Mouse (Mus musculus): ENCODE data around the gene Nmnat3.

Nmnat3 gene

DNA sequence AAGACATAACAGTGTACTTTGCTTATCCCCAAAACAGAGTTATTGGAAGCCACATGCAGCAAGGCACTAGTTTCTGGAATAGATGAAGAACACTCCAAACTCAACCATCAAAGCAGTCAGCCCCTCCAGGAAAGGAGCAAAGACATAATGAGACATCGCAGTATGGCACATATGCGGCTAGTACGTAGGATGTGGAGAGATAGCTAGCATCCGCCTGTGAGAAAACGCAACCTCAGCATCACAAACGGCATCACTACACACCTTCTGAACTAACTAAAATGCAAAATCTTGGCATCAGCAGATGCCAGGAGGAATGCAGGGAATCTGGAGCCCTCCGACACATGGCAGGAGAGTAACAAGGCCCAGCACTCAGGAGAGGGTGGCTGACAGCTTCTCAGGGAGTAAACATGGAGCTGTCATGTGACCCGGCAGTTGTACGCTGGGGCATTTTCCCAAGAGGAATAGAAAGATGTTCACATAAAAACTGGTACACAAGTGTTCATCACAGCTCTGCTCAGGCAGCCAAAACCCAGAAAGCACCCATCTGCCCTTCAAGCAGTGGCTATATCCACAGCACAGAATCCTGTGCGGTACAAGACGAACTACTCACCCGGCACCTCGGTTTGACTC lies 80.2 kb downstream of the Nmnat3 start:
- no peak for DNase-seq

DNA sequence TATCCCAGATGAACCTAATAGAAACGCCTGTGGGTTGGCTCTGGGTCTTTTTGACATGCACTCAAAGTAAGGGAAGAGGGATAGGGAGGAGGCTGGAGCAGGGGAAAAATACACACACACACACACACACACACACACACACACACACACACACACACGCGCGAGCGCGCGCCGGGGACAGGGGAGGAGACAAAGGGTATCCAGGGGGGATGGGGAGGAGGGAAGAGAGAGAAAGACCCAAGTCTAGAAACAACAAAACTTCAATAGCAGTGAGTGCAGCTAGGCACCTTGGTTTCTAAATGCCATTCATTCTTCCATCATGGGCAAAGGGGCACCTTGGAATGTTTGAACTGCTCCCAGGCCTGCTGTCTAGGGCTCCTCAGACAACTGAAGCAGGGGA lies 82.5 kb downstream of the Nmnat3 start:
- no peak for DNase-seq

DNA sequence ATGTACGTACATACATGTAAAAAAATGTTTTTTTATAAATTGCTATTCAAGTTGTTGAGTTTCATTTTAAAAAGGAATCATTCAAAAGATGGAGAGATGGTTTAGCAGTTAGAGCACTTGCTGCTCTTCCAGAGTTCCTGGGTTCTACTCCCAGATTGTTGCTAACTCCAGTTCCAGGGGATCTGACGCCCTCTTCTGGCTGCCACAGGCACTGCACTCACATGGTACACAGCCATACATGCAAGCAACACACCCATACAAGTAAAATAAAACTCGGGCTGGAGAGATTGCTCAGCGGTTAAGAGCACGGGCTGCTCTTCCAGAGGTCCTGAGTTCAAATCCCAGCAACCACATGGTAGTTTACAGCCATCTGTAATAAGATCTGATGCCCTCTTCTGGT lies 86.1 kb downstream of the Nmnat3 start:
- DNase-seq, result no peak

DNA sequence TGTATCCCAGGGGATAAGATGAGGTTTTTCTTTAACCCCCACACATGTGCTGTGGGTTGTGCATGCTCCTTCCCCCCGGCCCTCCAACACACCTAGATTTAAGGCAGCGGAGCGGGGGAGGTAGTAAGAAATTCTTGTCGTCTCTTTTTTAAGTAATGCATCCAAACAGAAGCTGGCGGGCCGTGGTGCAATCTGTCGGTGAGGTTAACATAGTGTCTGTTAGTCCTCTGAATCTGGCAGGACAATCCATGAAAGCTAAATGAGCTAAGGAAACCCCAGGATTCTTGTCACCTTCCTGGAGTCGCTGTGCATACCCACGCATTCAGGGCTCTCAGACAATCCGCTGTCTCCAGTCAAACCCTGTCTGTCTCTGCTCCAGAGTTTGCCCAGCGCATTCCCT lies 87.7 kb downstream of the Nmnat3 start:
- DNase-seq, result no peak

DNA sequence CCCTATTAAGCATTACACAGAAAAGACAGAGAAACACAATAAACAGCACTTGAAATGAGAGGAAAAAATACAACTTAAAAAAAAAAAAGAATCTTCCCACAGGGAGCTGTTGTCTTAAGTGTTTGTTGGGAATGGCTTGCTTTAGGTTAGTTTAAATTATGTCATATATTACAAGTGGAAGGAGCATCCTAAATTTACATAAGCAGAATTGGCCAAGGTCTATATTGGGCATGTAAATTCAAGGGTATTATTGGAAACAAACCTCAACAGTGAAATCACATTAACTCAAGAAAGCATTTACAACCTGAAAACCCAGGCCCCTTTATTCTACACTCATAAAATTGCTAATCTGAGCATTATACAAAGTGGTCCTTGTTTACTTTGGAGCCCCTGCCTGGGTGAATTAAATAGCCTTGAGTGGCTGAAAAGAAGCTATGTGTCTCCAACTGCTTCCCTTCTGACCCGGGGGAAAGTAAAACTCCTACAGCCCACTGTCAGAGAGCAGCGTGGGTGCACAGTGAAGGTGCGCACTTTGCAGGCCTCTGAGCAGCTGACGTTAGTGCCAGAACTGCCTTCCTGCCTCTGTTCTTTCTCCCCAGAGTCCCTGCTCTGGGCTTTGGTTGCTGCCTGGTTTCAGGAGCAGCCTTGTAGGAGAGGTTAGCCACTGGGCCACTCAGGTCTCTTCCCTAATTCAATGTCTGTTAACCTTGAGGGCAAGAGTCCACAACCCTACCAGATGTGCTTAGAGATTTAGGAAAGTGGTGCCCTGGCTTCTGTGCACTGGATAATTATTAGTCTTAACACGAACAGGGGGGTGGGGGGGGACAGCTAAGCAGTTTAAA lies 88.3 kb downstream of the Nmnat3 start:
- DNase-seq, result no peak

DNA sequence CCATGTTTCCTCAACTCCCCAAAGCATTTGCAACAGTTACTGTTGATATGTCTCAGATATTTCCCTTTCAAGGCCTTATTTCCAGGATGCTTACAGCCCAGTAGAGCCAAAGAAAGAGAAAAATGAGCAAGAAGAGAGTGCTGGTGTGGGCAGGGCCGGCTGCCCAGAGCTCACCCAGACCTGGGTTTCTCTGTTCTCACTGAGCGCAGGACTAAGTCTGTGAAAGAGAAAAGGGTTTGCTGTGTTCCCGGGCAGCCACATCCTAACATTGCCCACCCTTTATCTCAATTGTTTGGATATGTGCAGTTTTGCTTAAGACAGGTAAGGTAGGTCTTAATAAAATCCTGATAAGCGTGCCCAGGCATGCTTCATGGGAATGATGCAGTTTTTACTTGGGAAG lies 92.5 kb downstream of the Nmnat3 start:
- no peak for DNase-seq

DNA sequence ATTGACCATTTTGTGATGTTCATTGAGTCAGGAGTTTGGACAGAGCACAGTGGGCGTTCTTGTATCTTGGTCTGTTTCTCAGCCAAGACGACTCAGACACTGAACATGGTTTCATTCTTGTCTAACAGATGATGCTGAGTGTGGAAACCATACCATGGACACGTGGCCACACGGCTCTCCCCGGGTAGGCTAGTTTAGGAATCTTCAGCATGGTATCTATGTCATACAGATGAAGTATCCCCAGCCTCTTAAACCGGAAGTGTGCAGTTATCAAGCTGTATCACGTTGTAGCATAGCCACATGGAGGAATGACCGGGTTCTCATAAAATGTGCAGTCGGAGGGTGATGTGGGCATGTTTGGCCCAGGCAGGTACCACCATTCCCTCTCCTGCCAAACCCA lies 93.4 kb downstream of the Nmnat3 start:
- no peak for DNase-seq

DNA sequence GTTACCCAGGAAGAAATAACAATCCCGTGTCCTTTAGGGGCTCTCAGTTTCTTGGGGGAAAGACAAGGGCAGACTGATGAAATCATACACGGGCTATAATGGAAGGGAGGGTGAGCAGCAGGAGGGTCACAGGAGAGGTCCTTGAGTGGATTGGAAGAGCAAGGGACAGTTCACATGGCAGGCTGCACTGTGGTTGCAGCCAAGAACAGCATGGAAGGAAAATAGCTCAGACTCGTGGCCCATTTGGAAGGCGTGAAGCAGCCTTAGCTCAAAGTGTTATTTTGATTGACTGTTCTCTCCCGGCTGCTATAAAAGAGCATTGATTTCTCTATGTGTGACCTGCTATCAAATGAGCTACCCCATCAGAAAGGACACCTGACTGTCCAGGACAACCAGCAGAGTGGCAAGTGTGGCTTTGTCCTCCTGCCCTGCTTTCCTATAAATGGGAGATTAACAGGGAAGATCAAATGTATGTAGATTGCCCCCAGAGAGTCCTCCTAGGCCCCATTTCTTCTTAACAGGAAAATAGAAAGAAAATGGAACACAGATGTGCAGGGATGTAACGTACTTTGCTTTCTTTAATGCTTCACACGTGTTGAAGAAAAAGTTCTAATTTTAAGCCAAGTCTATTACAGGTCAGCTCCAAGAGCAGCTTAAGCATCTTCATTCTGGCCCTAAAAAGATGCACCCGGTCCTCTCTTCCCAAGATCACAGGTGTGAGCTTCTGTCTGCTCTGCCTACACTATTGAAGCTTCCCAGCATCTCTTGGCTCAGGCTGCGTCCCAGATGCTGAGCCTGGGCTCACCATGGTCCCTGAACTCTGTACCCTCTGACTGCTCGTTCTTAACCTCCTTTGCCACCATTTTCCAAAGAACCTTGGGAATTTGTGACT lies 100.8 kb downstream of the Nmnat3 start:
- no peak for DNase-seq

DNA sequence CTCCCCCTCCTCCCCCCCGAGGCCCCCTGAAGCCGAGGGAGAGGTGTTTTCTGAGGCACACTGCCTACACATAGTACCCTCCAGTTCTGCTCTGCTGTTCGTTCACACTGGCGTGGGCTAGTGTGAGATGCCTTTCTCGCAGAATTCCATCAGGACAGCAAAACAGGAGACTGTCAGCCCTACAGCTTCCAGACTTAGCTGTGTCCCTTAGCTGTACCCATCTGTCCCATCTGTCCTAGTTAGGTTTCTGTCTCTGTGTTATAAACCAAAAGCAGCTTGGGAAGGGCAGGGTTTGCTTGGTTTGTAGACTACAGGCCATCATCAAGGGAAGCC lies 101.4 kb downstream of the Nmnat3 start:
- no peak for DNase-seq

DNA sequence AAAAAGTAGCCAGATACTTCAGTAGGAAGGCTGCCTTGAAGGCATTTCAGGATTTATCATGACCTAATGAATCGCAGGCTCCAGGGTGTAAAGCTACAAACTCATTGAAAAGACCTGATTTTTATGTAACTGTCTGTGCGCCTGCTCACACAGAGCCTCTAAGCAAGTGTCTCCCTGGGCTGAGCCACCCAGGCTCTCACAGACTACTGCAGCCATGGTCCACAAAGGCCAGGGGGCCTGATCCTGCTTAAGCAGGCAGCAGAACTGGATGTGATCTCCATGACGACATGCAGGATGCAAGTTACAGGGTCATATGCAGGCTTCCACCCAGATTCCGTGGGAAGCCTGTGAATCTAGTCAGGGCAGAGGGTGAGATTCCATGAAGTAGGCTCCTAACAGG lies 106.3 kb downstream of the Nmnat3 start:
- no peak for DNase-seq

DNA sequence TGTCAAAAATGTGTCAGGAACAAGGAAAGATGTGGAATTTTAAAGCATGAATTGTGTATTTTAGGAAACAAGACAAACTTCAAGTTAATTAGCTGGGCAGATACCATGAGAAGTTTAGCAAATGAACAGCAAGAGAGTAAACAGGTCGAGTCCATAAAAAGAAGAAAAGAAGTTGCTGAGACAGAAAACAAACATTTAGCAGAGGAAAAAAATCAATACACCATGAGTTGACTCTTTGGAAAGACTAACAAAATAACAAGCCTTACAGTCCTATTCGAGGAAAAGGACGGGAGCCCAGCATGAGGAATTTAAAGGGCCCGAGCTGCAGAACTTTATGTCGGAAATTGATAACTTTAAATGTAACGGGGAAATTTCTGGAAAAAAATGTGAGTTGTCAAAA lies 110.0 kb downstream of the Nmnat3 start:
- DNase-seq, result no peak

DNA sequence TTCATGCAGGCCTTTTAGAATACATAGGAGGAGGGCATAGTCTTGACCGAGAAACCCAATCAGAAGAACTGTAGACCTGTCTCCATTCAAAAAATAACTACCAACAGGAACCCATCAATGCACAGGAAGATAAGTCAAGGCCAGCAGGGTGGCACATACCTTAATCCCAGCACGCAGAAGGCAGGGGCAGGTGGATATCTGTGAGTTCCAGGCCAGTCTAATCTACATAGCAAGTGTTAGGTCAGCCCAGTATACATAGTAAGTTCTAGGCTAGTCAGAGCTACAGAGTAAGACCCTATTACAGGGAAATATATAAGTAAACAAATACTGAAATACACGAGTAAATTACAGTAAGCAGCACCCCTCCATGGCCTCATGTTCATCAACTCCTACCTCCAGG lies 110.6 kb downstream of the Nmnat3 start:
- DNase-seq, result no peak

DNA sequence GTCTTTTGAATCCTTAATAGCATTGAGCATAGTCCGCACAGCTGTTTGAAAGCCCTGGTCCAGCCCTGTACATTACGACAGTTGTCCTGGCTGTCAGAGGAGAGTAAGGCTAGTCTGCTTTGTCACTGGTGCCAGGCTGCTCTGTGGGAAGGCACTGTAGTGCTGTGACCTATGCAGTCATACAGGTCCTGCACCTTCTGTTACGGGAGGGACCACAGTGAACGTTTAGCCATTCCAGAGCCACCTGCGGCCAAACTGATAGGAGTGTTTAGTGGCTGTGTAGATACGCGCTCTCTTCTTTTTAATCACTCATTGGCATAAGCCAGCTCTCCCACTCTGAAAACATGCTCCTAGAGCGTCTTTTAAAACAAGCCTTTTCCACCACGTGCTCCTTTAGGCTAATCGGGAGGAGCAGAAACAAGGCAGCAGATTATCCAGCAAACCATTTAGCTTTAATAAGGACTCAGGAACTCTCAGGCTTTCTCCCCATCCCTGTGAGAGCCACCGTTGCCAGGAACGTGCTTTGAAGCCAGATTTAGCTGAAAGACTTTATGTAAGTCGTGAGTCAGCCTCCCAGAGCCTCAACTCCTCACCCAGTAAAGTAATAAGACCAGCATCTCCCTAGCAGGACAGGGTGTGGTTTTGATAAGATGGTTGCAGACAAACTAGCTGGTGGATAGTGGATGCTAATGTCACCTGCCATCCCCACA lies 113.1 kb downstream of the Nmnat3 start:
- no peak for DNase-seq

DNA sequence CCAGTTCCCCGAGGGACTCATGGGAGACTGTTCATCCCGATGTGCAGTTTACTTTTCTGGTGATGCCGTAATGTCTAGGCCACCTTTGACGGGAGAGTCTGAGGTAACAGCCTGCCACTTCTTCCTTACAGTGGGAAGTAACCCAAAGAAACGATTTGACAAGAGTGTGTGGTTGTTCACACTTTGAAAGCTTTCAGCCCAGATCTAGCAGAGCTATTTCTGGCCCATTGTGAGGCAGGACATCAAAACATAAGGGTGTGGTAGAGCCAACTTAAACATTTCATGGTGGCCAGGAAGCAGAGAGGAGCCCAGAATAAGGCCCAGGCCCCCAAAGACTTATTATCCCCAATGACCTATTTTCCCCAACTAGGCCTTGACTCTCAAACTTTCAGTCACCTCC lies 114.4 kb downstream of the Nmnat3 start:
- DNase-seq, result no peak

DNA sequence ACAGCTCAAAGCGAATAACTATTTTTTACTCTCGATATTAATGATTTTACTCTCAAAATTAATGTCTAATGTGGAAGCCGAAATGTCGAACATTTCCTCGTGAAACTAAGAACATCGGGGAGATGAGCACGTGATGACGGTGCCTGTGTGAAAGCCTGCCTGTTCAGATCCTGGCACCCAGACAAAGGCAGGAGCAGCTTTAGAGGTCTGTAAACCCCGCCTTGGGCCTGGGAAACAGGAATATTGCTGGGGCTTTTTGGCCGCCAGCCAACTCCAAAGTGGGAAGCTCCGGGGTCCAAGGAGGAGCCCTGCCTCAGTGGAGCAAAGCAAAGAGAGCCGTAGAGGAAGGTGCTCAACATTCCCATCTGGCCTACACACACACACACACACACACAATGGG lies 120.5 kb downstream of the Nmnat3 start:
- DNase-seq, result no peak

DNA sequence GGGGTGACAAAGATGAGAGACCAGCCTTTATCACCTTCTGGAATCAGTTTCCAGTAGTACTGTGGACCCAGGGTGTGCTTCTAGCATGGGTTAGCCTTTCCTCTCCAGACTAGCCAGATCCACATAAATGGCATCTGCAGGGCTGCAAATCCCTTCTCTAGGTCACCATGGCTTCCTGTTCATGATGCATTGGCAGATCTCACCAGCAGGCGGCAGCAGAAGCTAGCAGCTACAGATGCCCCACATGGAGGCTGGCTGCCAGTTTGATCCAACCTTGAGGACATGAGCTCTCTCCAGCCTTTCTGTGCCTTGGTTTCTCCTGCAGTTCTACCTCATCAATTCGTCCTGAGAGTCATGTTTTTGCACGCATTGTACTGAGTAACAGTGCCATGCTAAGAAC lies 121.9 kb downstream of the Nmnat3 start:
- DNase-seq, result peak; percentile 79

DNA sequence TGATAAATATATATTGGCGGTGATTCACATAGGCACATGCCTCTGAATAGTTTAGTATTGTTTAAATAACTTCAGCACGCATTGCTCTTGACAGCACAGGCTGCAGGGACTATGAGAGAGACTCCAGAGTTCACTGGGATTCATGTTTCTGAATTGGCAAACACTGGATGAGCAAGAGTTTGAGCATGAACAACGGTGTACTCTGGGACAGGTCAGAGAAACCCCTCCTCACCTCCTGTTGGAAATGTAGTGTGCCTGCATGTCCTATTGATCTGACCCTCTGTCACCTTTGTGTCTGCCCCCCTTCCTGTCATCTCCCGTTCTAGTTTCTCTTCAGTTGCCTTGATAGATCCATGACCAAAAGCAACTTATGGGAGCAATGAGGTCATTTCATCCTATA lies 128.2 kb downstream of the Nmnat3 start:
- DNase-seq, result no peak

DNA sequence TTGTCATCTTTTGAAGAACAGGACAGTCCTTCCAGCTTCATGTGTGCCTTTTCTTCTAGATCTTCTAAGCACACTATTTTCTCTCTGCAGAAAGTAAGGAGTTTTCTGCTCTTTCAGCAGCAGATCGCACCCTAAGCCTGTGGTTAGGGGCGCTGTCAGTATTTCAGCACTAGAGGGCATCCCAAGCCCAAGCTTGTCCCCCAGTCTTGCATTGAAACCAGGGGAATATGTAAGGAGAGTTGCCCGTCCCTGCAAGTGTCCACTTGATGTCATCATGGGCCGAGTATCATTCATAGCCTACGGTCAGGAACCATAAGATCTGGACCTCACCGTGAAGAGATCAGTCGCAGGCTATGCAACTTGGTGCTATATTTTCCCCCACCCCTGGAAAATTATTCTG lies 130.7 kb downstream of the Nmnat3 start:
- DNase-seq, result peak; percentile 33

DNA sequence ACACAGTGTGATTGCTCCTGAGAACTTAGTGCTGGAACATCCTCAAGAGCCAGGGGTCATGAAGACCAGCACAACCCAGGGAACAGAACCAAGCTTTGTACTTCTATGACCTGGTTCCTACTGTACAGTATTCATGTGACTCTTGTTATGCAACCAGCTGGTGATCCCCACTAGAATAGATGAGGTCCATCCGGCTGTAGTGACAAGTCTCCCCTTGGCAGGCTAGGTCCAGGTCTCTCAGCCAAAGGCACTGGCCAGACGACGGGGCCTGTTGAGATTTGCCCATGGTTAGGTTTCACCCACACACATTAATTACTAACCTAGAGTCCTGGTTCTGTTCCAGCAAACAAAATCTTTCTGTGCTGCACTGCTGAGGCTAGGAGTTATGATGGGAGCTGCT lies 131.1 kb downstream of the Nmnat3 start:
- DNase-seq, result no peak

DNA sequence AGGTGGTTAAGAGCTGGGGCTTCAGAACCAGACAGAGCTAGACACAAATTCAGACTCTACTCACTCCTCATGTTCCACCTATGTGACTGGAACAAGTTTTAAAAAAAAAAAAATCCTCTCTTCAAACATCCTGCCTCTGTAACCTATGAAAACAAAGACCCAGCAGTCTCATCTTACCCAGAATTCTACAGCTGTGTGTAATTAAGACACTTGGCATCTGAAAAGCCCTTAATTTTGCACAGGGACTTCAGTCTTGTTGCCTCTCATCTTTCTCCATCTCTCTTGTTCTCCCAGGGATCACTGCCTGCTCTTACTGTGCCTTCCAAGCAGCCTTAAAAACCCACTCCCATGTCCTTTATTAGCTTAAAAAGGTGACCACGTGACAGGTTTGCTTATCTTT lies 133.4 kb downstream of the Nmnat3 start:
- DNase-seq, result no peak

DNA sequence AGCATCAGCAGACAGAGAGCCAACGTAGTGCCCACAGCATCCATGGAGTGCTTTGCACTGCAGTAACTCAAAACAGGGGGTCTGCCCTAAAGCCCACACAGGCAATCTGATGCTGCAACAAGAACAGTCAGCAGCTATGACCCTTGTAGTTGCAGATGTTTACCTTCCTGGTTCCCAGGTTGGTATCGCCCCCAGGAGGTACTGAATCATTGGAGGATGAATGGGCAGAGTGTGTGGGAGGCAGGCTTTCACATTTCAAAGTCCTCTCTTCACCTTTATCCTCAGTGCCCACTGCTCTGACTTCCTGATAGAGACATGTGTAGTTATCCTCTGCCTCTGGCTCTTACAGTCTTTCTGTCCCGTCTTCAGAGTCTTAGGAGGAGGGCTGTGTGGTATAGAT lies 134.7 kb downstream of the Nmnat3 start:
- DNase-seq, result no peak

DNA sequence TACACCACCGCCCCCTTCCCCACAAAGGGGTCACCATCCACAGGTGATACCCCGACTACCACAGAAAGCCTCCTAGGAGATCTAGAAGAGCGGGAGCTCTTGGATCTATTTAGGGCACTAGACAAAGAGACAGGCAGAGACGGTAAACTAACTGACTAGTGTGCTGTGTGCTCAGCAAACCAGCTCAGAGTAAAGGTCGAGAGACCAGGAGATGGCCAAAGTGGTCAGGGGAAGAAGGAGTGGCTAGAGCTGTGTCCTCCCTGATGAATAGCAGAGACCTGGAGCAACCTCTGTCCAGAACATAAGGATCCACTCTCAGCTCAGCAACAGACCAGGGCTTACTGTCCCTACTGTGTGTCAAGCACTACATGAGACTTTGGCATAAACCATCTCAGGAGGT lies 135.4 kb downstream of the Nmnat3 start, which contains the start of gene Rbp1:
Gene Rbp1, plus strand, starts transcription at position 306 of the 400 bp plus-strand sequence.
- DNase-seq, result peak; percentile 14

DNA sequence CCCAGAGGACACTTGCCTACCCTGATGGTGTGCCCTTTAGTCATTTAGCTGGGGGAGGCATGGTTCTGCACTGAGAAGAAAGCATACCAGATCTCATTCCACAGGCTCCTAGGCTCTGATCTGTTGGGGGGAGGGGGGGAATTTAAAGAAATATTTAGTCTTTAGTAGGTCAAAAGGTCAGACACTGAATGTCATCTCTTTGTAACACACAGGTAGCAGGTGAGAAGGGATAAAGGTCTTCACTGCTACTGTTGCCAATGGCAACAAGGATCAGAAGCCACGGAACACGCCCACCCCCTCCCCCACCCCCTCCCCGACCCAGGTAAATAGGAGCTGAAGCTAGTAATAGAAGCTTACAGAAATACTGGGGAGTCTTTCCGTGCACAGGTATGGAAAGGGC lies 136.5 kb downstream of the Nmnat3 start:
- peak; percentile 24 for DNase-seq
